Mouse (Mus musculus) liver, embryonic 14.5 days (tissue): Measurements from ENCODE around the gene Ugt1a2. TPM values are rescaled to one million over a fixed set of nuclear protein-coding genes. Genes with fewer than 3 reads are reported as not detected.

Experiments
- ATAC-seq: fragments of 200-750 bp; cut with Nextera tagmentation; 2 replicates; pipeline ENCODE4 v1.8.0; 2017; ENCODE audit warnings: moderate number of reproducible peaks, mild to moderate bottlenecking, moderate library complexity; ENCODE audit not compliant: insufficient read depth
- DNase-seq, 3 experiments: peaks; one replicate each; pipeline ENCODE4 v3.0.0-alpha.2; 2012 to 2013; ENCODE audit warnings: low read depth in 3 of 3, low spot score in 3 of 3
- H3K27ac ChIP-seq: fragments of 300-500 bp; sonication (generic); 2 replicates; pipeline ENCODE4 v1.5.1; 2014; ENCODE audit warnings: moderate library complexity, mild to moderate bottlenecking, control low read depth, inconsistent platforms
- H3K27me3 ChIP-seq: fragments of 300-500 bp; sonication (generic); 2 replicates; pipeline ENCODE4 v1.6.1; 2014; ENCODE audit warnings: mild to moderate bottlenecking, low read length, moderate library complexity; ENCODE audit not compliant: control insufficient read depth, insufficient read depth
- H3K36me3 ChIP-seq: fragments of 300-500 bp; sonication (generic); replicated peaks from 2 replicates; pipeline ENCODE4 v1.6.1; 2014; ENCODE audit warnings: low read depth; ENCODE audit not compliant: control insufficient read depth, insufficient read depth
- H3K4me1 ChIP-seq, 2 experiments: fragments of 200-500 bp in 1 of 2; fragments of 300-500 bp in 1 of 2; sonication (generic) in 1 of 2; replicated peaks; 2 replicates each; pipeline ENCODE4 v1.6.1; 2012 to 2014; ENCODE audit warnings: antibody characterized with exemption in 1 of 2, inconsistent platforms in 1 of 2, low read length in 1 of 2; ENCODE audit not compliant: control insufficient read depth in 2 of 2, insufficient read depth in 2 of 2
- H3K4me2 ChIP-seq: fragments of 300-500 bp; sonication (generic); 2 replicates; pipeline ENCODE4 v1.6.1; 2014; ENCODE audit warnings: low read depth, mild to moderate bottlenecking, control low read depth, moderate library complexity
- H3K4me3 ChIP-seq, 2 experiments: fragments of 200-500 bp in 1 of 2; fragments of 300-500 bp in 1 of 2; sonication (generic) in 1 of 2; 2 replicates each; pipeline ENCODE4 v1.5.1; 2012 to 2014; ENCODE audit warnings: low read depth in 2 of 2, low read length in 2 of 2, mild to moderate bottlenecking in 2 of 2, control low read depth in 1 of 2, inconsistent platforms in 1 of 2, moderate library complexity in 1 of 2; ENCODE audit not compliant: insufficient read depth in 1 of 2
- H3K9ac ChIP-seq: fragments of 300-500 bp; sonication (generic); replicated peaks from 2 replicates; pipeline ENCODE4 v1.6.1; 2014; ENCODE audit warnings: mild to moderate bottlenecking, control low read depth, moderate library complexity
- H3K9me3 ChIP-seq: fragments of 300-500 bp; sonication (generic); 2 replicates; pipeline ENCODE4 v1.6.1; 2016; ENCODE audit warnings: low read length, mixed read lengths; ENCODE audit not compliant: control insufficient read depth
- CTCF ChIP-seq: IDR thresholded peaks from 2 replicates; pipeline ENCODE4 v1.5.1; 2016; ENCODE audit warnings: antibody characterized with exemption, low read depth, control low read depth
- EP300 ChIP-seq: IDR thresholded peaks from 2 replicates; pipeline ENCODE4 v1.6.1; 2016; ENCODE audit warnings: antibody characterized with exemption, low read depth
- WGBS: fragments of 180-500 bp; shearing (Covaris S2); extraction: QIAGEN DNeasy Blood & Tissue Kit; methylation state at CpG from one replicate; pipeline ENCODE4 v1.1.7; 2014; ENCODE audit not compliant: insufficient replicate concordance; 5-methylcytosine and 5-hydroxymethylcytosine counted together
- polyA plus RNA-seq, 2 experiments: library from polyadenylated mRNA; depleted of rRNA in 1 of 2; stranded (reverse) in 1 of 2; unstranded in 1 of 2; fragments of >200 nt; fragmentation: Nextera tagmentation in 1 of 2; extraction: Ambion mirVana in 1 of 2; gene quantifications; 2 replicates each; pipeline versions ENCODE4 v1.2.1 to v1.2.3; 2012 to 2014

The Ugt1a2 gene
- polyA plus RNA-seq, 2 experiments: 0.02 TPM; not detected in 1

GRCm38 (mm10) chr1:88225741-88226140, 25.3 kb downstream of the Ugt1a2 start:
- Histone ChIP-seq H3K27me3 (no peaks in the 10 kb centered on the region), H3K9me3 (peaks cover 8% of the 10 kb centered on the region), H3K4me1 (no peaks in the 10 kb centered on the region), H3K36me3 (no peaks in the 10 kb centered on the region), H3K27ac (no peak overlapping the region), H3K4me3 (no peak overlapping the region), H3K9ac (no peak overlapping the region), H3K4me2 (no peak overlapping the region)
- TF ChIP-seq EP300: no peak
- no peak for TF ChIP-seq CTCF
- DNase-seq: no peak
- no peak for ATAC-seq

- TF ChIP-seq CTCF: no peak
- no peak for TF ChIP-seq EP300
- DNase-seq (no peak), ATAC-seq (no peak)
- H3K4me2 ChIP-seq: no peak within 1 kb of the TSS
- H3K27ac ChIP-seq: no peak within 1 kb of the TSS
- 34% methylated on average over 5 of the region's 5 CpGs for WGBS
- H3K9me3 ChIP-seq: peaks cover 13% of the 10 kb centered on the region
- no peak within 1 kb of the TSS for H3K4me3 ChIP-seq
- no peaks in the 10 kb centered on the region for H3K36me3 ChIP-seq
- H3K4me1 ChIP-seq: no peaks in the 10 kb centered on the region
- no peaks in the 10 kb centered on the region for H3K27me3 ChIP-seq
- H3K9ac ChIP-seq: no peak within 1 kb of the TSS
Measured at GRCm38 (mm10) chr1:88226670-88227379, 26.4 kb downstream of the Ugt1a2 start, which contains the start of gene Mroh2a. Gene Mroh2a, plus strand, starts transcription at chr1:88226986.

GRCm38 (mm10) chr1:88227482-88227881, 27.1 kb downstream of the Ugt1a2 start:
- H3K27me3 ChIP-seq: no peaks in the 10 kb centered on the region
- no peak for ATAC-seq
- H3K27ac ChIP-seq: no peak overlapping the region
- H3K36me3 ChIP-seq: no peaks in the 10 kb centered on the region
- H3K9me3 ChIP-seq: peaks cover 13% of the 10 kb centered on the region
- H3K9ac ChIP-seq: no peak overlapping the region
- DNase-seq: no peak
- H3K4me1 ChIP-seq: no peaks in the 10 kb centered on the region
- H3K4me3 ChIP-seq: no peak overlapping the region
- TF ChIP-seq EP300 (no peak), CTCF (no peak)
- WGBS: 37% methylated on average over 2 of the region's 2 CpGs
- no peak overlapping the region for H3K4me2 ChIP-seq

GRCm38 (mm10) chr1:88228121-88228520, 27.7 kb downstream of the Ugt1a2 start:
- DNase-seq: no peak
- no peak for ATAC-seq
- Histone ChIP-seq H3K9me3 (peaks cover 13% of the 10 kb centered on the region), H3K4me2 (no peak overlapping the region), H3K27me3 (no peaks in the 10 kb centered on the region), H3K27ac (no peak overlapping the region), H3K9ac (no peak overlapping the region), H3K4me3 (no peak overlapping the region), H3K4me1 (no peaks in the 10 kb centered on the region), H3K36me3 (no peaks in the 10 kb centered on the region)
- WGBS: 59% methylated on average over 7 of the region's 7 CpGs
- TF ChIP-seq CTCF (no peak), EP300 (no peak)

- DNase-seq (no peak), ATAC-seq (no peak)
- H3K4me3 ChIP-seq: no peak overlapping the region
- no peak overlapping the region for H3K27ac ChIP-seq
- no peak overlapping the region for H3K4me2 ChIP-seq
- 50% methylated on average over 3 of the region's 3 CpGs for WGBS
- TF ChIP-seq CTCF (no peak), EP300 (no peak)
- peaks cover 16% of the 10 kb centered on the region for H3K9me3 ChIP-seq
- no peak overlapping the region for H3K9ac ChIP-seq
- no peaks in the 10 kb centered on the region for H3K27me3 ChIP-seq
- H3K36me3 ChIP-seq: no peaks in the 10 kb centered on the region
- H3K4me1 ChIP-seq: no peaks in the 10 kb centered on the region
Measured at GRCm38 (mm10) chr1:88229566-88229965, 29.2 kb downstream of the Ugt1a2 start.
